Comparison of ENCODE assay signal across 8 mouse cellular contexts in the genomic region with DNA sequence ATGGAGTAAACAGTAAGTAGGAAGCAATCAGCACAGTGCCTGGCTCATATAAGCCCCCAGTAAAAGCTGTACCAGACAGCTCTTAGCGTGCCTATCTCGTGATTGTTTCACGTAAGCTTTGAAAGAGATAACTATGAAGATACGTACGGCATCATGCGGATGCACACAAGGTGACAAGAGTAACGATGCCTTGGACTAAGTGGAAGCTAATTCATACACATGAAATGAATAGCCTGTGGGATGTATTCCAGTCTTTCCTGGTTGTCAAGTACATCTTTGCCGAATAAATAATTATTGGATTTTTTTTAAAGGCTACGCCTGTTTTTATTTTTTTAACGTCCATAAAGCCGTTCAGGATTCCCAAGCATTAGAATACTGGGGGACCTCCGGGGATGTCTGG. TPM values are rescaled to one million over a fixed set of nuclear protein-coding genes. Genes with fewer than 3 reads are reported as not detected.
DNase-seq lines count a peak whose midpoint lies in the region; ATAC-seq and TF ChIP-seq lines count a peak whose summit lies in the region.

No protein-coding gene starts in this region.

- H3K27me3 ChIP-seq in kidney, embryonic 16.5 days (ENCODE audit: insufficient read depth, low read length), result no peaks in the 10 kb centered on the region
- H3K27me3 ChIP-seq in forebrain, embryonic 10.5 days (ENCODE audit: poor library complexity, severe bottlenecking), result no peaks in the 10 kb centered on the region
- no peaks in the 10 kb centered on the region for H3K27me3 ChIP-seq in intestine, embryonic 16.5 days (replicated peaks; ENCODE audit: control insufficient read depth, insufficient read depth, low read length)
- H3K27me3 ChIP-seq in myocyte (ENCODE audit: control insufficient read depth, insufficient read depth, insufficient read length), result no peaks in the 10 kb centered on the region

- H3K4me2 ChIP-seq in kidney, embryonic 16.5 days (replicated peaks; ENCODE audit: low read depth, low read length), result peak overlapping the region; percentile 42
- peak overlapping the region; percentile 38 for H3K4me2 ChIP-seq in intestine, embryonic 16.5 days (ENCODE audit: low read depth, low read length)
- H3K4me2 ChIP-seq in myocyte (ENCODE audit: low read depth), result peak overlapping the region; percentile 56

- no peak for ATAC-seq in kidney, embryonic 16.5 days (ENCODE audit: low FRiP score, low TSS enrichment)
- ATAC-seq in intestine, embryonic 16.5 days, result peak; percentile 3

- H3K79me2 ChIP-seq in myocyte (ENCODE audit: control insufficient read depth, insufficient read depth), result peaks cover 12% of the 10 kb centered on the region

- no peak overlapping the region for H3ac ChIP-seq in myocyte (ENCODE audit: control insufficient read depth, insufficient read length)

- TF ChIP-seq POLR2A in myocyte (IDR thresholded peaks at IDR 0.05; ENCODE audit: insufficient read length, low read depth), result no peak

- no peaks in the 10 kb centered on the region for H3K4me1 ChIP-seq in kidney, embryonic 16.5 days (ENCODE audit: insufficient read depth, low read length)
- peaks cover 21% of the 10 kb centered on the region for H3K4me1 ChIP-seq in forebrain, embryonic 10.5 days
- H3K4me1 ChIP-seq in intestine, embryonic 16.5 days (ENCODE audit: control insufficient read depth, insufficient read depth, low read length), result 0 out of 2 replicates have a peak, but pooled peaks cover 2% of the 10 kb centered on the region

- peak overlapping the region; percentile 23 for H3K4me3 ChIP-seq in kidney, embryonic 16.5 days (ENCODE audit: low read length)
- peak overlapping the region; percentile 57 for H3K4me3 ChIP-seq in forebrain, embryonic 10.5 days
- H3K4me3 ChIP-seq in intestine, embryonic 16.5 days (ENCODE audit: low read length), result peak overlapping the region; percentile 53
- peak overlapping the region; percentile 32 for H3K4me3 ChIP-seq in myocyte

- WGBS in kidney, embryonic 16.5 days, result 55% methylated on average over 12 of the region's 12 CpGs
- 55% methylated on average over 12 of the region's 12 CpGs for WGBS in forebrain, embryonic 10.5 days
- 56% methylated on average over 12 of the region's 12 CpGs for WGBS in intestine, embryonic 16.5 days

- H3K36me3 ChIP-seq in kidney, embryonic 16.5 days (ENCODE audit: insufficient read depth, low read length), result peaks cover 89% of the 10 kb centered on the region
- H3K36me3 ChIP-seq in forebrain, embryonic 10.5 days (replicated peaks), result peaks cover 96% of the 10 kb centered on the region
- H3K36me3 ChIP-seq in intestine, embryonic 16.5 days (ENCODE audit: control insufficient read depth, insufficient read depth, low read length), result peaks cover 50% of the 10 kb centered on the region
- peaks cover 71% of the 10 kb centered on the region for H3K36me3 ChIP-seq in myocyte (ENCODE audit: control insufficient read depth, insufficient read depth)

- H3K27ac ChIP-seq in kidney, embryonic 16.5 days (ENCODE audit: low read length), result peak overlapping the region; percentile 56
- H3K27ac ChIP-seq in forebrain, embryonic 10.5 days, result peak overlapping the region; percentile 36; the same call in 1 of the 2 replicates
- H3K27ac ChIP-seq in intestine, embryonic 16.5 days (ENCODE audit: low read length), result peak overlapping the region; percentile 59

- no peak for DNase-seq in kidney, adult 11 months
- no peak for DNase-seq in forebrain, embryonic 10.5 days (ENCODE audit: extremely low spot score, low spot score)
- no peak for DNase-seq in retina, embryonic 14.5 days (ENCODE audit: low spot score)
- no peak for DNase-seq in right cerebral cortex, adult 18-20 months
- no peak for DNase-seq in cerebellum, adult 8-10 months

- peak overlapping the region; percentile 18; the same call in 1 of the 2 replicates for H3K9ac ChIP-seq in kidney, embryonic 16.5 days (replicated peaks; ENCODE audit: low read length)
- H3K9ac ChIP-seq in intestine, embryonic 16.5 days (ENCODE audit: low read depth, low read length), result peak overlapping the region; percentile 46; the same call in 1 of the 2 replicates

- H3K9me3 ChIP-seq in kidney, embryonic 16.5 days (ENCODE audit: low read length), result peaks cover 12% of the 10 kb centered on the region; the same call in 1 of the 2 replicates
- H3K9me3 ChIP-seq in forebrain, embryonic 10.5 days, result peaks cover 16% of the 10 kb centered on the region
- H3K9me3 ChIP-seq in intestine, embryonic 16.5 days (ENCODE audit: control insufficient read depth, low read length), result peaks cover 16% of the 10 kb centered on the region

TF ChIP-seq in myocyte, 11 proteins besides CTCF, POLR2A, EP300 and RAD21:
- TF ChIP-seq TCF3 (IDR thresholded peaks at IDR 0.05; ENCODE audit: insufficient read length, low read depth), result no peak
- TF ChIP-seq CEBPB (IDR thresholded peaks at IDR 0.05; ENCODE audit: insufficient read depth, poor library complexity, severe bottlenecking), result no peak
- TF ChIP-seq MYOD1 (IDR thresholded peaks at IDR 0.05; ENCODE audit: control insufficient read depth in 1 of 3, insufficient read length in 2 of 3, low read depth in 2 of 3), result no peak
- no peak for TF ChIP-seq TCF12 (IDR thresholded peaks at IDR 0.05; ENCODE audit: insufficient read depth, poor library complexity, severe bottlenecking)
- TF ChIP-seq E2F4 (IDR thresholded peaks at IDR 0.05; ENCODE audit: insufficient read depth), result no peak
- TF ChIP-seq MAX (IDR thresholded peaks at IDR 0.05; ENCODE audit: low read depth), result no peak
- TF ChIP-seq REST (IDR thresholded peaks at IDR 0.05; ENCODE audit: insufficient read depth, insufficient read length), result no peak
- no peak for TF ChIP-seq POLR2AphosphoS2 (IDR thresholded peaks at IDR 0.05; ENCODE audit: insufficient read length, low read depth)
- no peak for TF ChIP-seq USF1 (IDR thresholded peaks at IDR 0.05; ENCODE audit: low read depth)
- TF ChIP-seq SRF (IDR thresholded peaks at IDR 0.05; ENCODE audit: control insufficient read depth, insufficient read length, low read depth), result no peak
- TF ChIP-seq MYOG (IDR thresholded peaks at IDR 0.05; ENCODE audit: control insufficient read depth in 1 of 3, insufficient read depth in 1 of 3, insufficient read length in 2 of 3, low read depth in 2 of 3), result no peak
TF ChIP-seq in myocyte: peak in this region for 0.

RNA-seq across cellular contexts. Expression of a gene that starts 0.4 kb away (rescaled TPM):
- polyA plus RNA-seq in kidney, embryonic 16.5 days (2015; fragmentation: Nextera tagmentation; extraction: Ambion mirVana), result 27.6 and 28.0 TPM in 2 replicates
- 39.1 and 40.3 TPM in 2 replicates for polyA plus RNA-seq in forebrain, embryonic 10.5 days (2016; fragmentation: Nextera tagmentation; extraction: Ambion mirVana)
- polyA plus RNA-seq in intestine, embryonic 16.5 days (2015; fragmentation: Nextera tagmentation; extraction: Ambion mirVana), result 18.9 and 25.1 TPM in 2 replicates
- 27.0 TPM for polyA plus RNA-seq in myocyte (2012; fragmentation: generic; extraction: Trizol)

RNA-seq across cellular contexts. Expression of a gene that starts 17.1 kb away (rescaled TPM):
- 158 and 159 TPM in 2 replicates for polyA plus RNA-seq in kidney, embryonic 16.5 days (2015; fragmentation: Nextera tagmentation; extraction: Ambion mirVana)
- polyA plus RNA-seq in forebrain, embryonic 10.5 days (2016; fragmentation: Nextera tagmentation; extraction: Ambion mirVana), result 90.7 and 93.2 TPM in 2 replicates
- polyA plus RNA-seq in intestine, embryonic 16.5 days (2015; fragmentation: Nextera tagmentation; extraction: Ambion mirVana), result 116 and 119 TPM in 2 replicates
- polyA plus RNA-seq in myocyte (2012; fragmentation: generic; extraction: Trizol), result 190 TPM

RNA-seq across cellular contexts. Expression of a gene that starts 49.7 kb away (rescaled TPM):
- 139 and 151 TPM in 2 replicates for polyA plus RNA-seq in kidney, embryonic 16.5 days (2015; fragmentation: Nextera tagmentation; extraction: Ambion mirVana)
- polyA plus RNA-seq in forebrain, embryonic 10.5 days (2016; fragmentation: Nextera tagmentation; extraction: Ambion mirVana), result 57.5 and 61.1 TPM in 2 replicates
- 96.1 and 107 TPM in 2 replicates for polyA plus RNA-seq in intestine, embryonic 16.5 days (2015; fragmentation: Nextera tagmentation; extraction: Ambion mirVana)
- 59.5 TPM for polyA plus RNA-seq in myocyte (2012; fragmentation: generic; extraction: Trizol)

RNA-seq across cellular contexts. Expression of a gene that starts 59.6 kb away (rescaled TPM):
- polyA plus RNA-seq in kidney, embryonic 16.5 days (2015; fragmentation: Nextera tagmentation; extraction: Ambion mirVana), result 59.1 and 62.6 TPM in 2 replicates
- polyA plus RNA-seq in forebrain, embryonic 10.5 days (2016; fragmentation: Nextera tagmentation; extraction: Ambion mirVana), result 0.16 and 0.18 TPM in 2 replicates
- 9.4 and 10.2 TPM in 2 replicates for polyA plus RNA-seq in intestine, embryonic 16.5 days (2015; fragmentation: Nextera tagmentation; extraction: Ambion mirVana)
- 28.3 TPM for polyA plus RNA-seq in myocyte (2012; fragmentation: generic; extraction: Trizol)
